Mouse (Mus musculus) kidney, postnatal 10 days (tissue): ENCODE measurements at regions not wholly inside any gene's neighbourhood (a gene's known extent, or its start where the extent isn't known, plus 50 kb on each side); places are given as distances from the start of the nearest gene placed in this dataset.

Source experiments
- DNase-seq: peaks from one replicate; pipeline ENCODE4 v3.0.0; 2021; ENCODE audit warnings: mixed read lengths

DNA sequence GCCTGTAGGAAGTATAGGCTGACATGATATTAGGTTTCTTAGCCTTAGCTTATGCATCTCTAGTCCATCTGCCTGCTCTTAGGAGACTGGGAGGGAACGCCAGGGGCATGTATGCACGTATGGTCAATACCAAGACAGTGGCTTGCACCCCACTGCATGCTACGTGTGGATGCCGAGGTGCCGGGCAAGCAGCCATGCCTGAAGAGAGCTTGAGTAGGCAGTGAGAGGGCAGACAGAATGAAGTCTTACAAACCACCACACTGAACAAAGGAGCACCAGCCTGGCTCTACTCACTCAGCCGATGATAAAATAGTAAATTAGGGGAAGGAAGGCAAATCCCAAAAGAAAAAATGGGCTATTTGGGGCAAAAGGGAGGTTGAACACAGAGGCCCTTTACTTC is 245.2 kb upstream of the Fn1 start:
- no peak for DNase-seq

DNA sequence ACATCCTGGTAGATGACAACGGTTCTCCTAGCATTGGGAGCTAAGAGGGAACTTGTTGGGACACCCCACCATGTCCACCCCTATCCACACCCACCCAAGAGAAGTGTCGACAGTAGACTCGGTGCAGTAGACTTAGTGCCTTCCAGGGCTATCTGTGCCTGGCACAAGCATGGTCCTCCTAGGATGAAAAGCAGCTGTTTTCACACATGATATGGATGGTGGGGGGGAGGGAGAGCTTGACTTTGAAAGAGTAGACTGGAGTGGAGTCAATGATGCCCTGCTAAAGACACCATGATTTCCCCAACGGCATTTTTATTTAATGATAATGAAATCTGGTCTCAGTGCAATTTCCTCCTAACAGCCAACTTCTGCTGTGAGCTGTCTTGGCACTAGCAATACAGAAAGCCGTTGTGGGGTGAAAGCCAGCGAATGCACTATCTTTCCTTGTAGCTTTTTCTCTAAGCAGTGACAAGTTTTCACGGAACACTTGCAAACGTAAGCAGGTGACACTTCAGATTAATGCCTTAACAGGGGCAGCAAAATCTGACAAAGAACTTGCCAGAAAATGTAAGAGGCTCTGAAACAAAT is 244.6 kb upstream of the Fn1 start:
- DNase-seq = no peak

GRCm38 (mm10) chr1:71896141-71896725 is 243.2 kb upstream of the Fn1 start:
- DNase-seq = no peak

- DNase-seq = peak; percentile 25
These were observed 240.6 kb upstream of the Fn1 start for GRCm38 (mm10) chr1:71893636-71894035.

DNA sequence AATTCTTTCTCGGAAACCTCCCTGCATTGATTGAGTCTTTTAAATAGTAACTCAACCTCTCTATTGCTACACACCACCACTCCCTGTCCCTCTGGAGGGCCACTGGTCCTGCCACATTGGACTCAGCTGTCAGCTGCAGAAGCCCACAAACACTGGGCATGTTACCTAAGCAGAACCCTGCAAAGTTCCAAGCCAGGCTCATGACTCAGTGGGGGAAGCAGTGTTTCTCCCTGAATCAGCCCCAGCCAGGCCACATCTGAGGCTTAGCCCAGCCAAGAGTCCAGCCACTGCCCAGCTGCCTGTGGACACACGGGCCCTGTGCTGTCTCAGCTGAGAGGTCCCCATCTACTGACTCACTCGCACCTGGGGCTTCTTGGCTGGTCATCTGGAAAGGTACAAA is 234.8 kb upstream of the Fn1 start:
- no peak for DNase-seq

- DNase-seq = peak; percentile 44
These were observed 233.9 kb upstream of the Fn1 start for GRCm38 (mm10) chr1:71886903-71887302.

DNA sequence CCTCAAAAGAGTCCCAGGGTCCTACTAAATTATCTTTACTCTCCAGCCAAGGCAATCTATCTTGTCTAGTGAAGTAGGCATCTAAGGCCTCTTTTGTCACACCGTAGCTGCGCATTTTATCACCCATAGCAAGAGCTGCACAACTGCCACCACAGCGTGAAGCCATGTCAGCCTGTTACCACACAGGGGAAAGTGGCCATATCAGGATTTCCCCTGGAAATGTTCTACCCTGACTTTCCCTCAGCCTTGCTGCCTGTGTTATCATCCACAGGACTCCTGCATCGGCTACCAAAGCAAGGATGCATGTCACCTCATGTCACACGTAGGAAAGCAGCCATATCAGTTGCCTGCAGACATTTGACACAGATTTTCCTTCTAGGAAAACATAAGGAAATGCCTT is 233.2 kb upstream of the Fn1 start:
- DNase-seq = no peak

DNA sequence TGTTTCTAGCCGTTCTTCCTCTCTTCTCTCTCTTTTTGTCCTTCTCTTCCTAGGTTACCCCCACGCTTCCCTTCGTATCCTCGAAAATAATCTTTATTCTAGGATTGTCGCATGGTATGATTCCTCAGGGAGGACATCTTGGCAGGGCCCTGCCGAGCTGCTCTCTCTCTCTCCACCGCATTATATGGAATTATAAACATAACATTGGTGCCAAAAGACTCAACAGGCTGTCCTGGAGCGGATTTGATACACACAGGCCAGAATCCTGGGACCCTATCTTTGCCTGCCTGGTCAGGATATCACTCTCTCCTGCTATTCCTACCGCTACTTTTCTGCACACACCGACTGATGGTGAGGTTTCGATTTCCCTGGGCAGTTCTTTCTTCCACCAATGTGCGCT is 228.9 kb upstream of the Fn1 start:
- no peak for DNase-seq

DNA sequence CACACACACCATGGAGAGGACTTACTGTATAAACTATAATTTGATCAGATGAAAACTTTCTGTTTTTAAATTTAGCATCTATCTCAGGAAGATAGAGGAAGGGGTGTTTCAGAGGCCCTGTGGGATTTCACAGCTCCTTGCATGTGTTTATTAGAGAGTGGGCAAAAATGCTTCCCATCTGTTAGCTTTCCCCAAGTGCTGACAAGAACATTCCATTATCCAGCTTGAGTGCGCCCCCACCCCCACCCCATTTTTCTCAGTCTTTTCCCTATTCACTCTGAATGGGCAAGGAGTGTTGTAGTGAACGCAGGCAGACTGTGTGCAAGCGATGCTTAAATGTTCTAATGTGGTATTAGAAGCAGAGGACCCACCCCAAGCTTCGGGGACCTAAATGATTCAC is 228.2 kb upstream of the Fn1 start:
- DNase-seq = no peak

DNA sequence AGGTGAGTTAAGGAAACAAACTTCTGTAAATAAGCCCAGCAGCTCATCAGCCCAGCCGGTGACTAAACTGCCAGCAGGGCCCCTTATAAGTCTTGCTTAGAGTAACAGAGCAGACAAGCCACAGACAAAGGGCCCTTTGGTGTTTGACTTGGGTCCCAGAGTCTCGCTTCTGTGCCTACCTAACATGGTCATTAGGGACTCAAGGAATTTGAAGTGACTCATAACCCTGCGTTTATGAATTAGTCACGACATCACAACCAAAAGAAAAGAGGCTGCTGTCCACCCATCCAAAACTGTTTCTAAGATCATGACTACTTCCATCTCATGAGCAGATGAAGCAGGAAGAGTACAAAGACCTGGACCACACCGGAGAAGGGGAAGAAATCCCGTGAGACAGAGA is 227.5 kb upstream of the Fn1 start:
- no peak for DNase-seq

- DNase-seq = no peak
These were observed 223.9 kb upstream of the Fn1 start for GRCm38 (mm10) chr1:71876712-71877401.

DNA sequence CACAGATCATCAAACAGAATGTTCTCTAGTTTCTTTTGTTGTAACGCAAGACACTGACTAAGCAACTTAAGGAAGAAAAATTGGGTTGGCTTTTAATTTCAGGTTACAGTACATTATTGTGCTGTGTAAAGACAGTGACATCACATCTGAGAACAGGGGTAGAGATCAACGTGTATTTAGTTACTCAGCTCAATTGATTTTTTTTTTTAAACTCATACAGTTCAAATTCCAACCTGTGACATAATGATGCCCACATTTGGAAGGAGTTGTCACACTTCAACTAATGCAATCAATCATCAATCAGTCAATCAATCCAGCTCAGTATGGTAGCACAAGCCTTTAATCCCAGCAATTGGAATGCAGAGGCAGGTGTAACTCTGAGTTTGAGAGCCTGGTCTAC is 221.0 kb upstream of the Fn1 start:
- no peak for DNase-seq

GRCm38 (mm10) chr1:71865670-71866069 is 212.7 kb upstream of the Fn1 start:
- DNase-seq = no peak

DNA sequence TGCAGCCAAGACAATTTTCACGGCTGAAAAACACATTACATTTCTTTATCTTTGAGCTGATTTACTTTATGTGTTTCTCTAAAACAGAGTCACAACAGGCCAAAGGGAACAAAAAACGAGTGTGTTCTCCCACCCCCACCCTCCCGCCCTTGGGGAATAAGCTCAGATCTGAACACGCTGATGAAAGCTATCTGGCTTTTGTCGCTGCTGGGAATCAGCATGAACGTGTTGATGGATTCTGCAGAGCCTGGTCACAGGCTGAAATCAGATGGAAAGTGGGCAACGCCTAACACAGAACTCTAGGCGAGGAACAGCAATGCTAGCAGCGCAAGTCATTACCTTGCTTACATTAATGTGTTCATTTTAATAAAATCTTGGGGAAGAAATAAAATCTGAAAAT is 211.7 kb upstream of the Fn1 start:
- DNase-seq = no peak

GRCm38 (mm10) chr1:71853212-71853611 is 200.2 kb upstream of the Fn1 start:
- DNase-seq = no peak

DNA sequence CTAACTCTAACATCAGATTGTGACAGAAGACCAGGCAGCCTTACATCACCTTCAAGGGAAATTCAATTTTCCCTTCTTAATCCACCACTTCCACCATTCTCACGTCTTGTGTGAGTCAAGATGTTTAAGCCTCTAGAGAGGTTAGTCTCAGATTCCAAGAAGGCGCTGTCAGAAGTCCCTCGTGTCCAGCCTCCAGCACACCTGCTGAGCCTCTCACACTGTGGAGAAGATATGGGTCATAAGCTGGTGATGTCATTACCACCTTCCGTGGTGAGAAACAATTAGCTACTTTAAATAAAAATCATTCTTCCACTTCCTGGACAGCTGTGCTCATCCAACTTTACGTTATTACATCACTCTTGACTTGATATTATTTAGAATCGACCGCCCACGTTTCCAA is 198.3 kb upstream of the Fn1 start:
- no peak for DNase-seq

DNA sequence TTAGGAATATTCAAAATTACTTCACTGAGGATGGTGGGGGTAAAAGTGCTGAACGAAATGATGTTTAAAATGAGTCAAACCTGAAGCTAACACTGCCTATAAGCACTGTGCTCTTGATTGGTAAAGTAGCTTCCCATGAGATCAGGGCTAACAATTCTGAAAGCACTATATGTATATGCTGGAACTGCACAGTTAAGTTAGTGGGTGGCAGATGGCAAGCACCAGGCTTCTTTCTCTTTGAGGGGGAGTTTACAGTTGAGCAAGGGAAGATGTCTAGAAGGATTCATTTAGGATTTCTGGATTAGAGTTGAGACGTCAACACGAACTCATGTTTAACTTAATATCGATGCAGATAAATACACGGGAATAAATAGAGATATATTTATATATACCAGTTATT is 195.7 kb upstream of the Fn1 start:
- DNase-seq = no peak

GRCm38 (mm10) chr1:71844938-71845685 is 192.1 kb upstream of the Fn1 start:
- DNase-seq = peak; percentile 60

DNA sequence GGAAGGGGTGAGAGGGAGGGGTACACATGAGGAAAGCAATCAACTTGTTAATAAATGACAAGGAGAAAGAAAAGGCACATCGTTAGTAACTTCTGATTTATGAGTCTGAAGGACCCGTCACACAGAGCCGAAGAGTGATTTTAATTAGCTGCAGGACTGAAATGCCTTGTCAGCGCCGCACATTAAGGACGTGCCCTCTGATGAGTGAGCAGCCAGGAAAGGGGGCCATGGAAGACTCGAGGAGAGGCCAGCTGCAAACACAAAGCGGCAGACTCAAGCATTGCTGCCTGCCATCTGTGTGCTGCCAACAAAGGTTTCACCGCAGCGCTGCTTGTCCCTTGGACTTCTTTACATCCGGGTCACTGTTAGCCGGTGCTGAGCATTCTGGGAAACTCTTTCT is 184.8 kb upstream of the Fn1 start:
- peak; percentile 27 for DNase-seq

DNA sequence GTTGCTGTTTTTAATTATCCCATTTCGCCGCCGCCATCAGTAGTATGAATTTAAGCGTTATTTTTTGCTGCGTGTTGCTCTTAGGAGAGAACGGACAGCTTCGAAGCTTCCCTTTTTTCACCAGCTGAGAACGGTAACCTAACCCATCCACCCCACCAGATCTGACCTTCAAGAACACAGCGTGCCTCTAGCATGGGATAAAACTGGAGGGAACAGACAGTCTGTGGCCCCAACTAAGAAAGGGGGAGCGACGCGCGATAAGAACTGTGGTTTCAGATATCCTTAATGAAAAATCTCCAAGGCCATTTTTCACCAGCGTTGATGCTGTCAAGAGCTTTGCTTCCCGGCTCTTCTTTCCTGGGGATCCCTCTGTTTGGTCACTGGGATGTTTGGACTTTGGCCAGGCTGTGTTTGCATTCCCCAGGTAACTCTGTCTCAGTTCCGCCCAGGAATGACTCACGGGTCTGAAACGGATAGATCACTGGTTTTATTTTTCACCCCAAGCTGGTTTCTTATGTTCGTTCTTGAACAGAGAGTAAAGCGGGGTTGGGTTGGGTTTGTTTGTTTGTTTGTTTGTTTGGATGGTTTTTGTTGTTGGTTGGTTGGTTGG is 184.1 kb upstream of the Fn1 start:
- DNase-seq = peak; percentile 63

DNA sequence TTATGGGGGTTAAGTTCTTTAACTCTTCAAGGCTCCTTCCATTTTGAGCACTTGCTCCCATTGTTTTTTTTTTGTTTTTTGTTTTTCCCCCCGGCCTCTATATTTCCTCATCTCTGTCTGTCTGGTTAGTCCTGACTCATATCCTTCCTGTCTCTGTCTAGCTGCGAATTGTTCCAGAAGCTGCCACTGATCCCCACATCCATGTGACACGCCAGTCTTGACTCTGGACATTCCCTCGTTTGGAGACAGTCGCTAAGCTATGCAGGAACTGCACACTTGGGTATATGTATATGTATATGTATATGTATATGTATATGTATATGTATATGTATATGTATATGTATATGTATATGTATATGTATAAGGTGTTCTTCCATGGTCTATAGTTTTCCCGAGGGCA is 177.4 kb upstream of the Fn1 start:
- no peak for DNase-seq

- no peak for DNase-seq
These were observed 171.4 kb upstream of the Fn1 start for GRCm38 (mm10) chr1:71824410-71824809.

GRCm38 (mm10) chr1:71822123-71822522 is 169.1 kb upstream of the Fn1 start:
- no peak for DNase-seq

GRCm38 (mm10) chr1:71821099-71821498 is 168.1 kb upstream of the Fn1 start:
- DNase-seq = no peak
